Mouse (Mus musculus) cortical plate, adult 2 months (tissue): ENCODE measurements around the gene Ascc3.

ENCODE experiments used
- CTCF ChIP-seq: fragments of 200-500 bp; IDR thresholded peaks from 2 replicates; pipeline ENCODE4 v1.5.1; 2011; ENCODE audit warnings: mild to moderate bottlenecking, control low read depth, low read length; ENCODE audit not compliant: insufficient read depth; ENCODE audit errors: extremely low read depth
- POLR2A ChIP-seq: fragments of 200-500 bp; IDR thresholded peaks from 2 replicates; pipeline ENCODE4 v1.6.1; 2011; ENCODE audit warnings: mild to moderate bottlenecking, low read length, control low read depth; ENCODE audit not compliant: insufficient read depth; ENCODE audit errors: extremely low read depth

DNA sequence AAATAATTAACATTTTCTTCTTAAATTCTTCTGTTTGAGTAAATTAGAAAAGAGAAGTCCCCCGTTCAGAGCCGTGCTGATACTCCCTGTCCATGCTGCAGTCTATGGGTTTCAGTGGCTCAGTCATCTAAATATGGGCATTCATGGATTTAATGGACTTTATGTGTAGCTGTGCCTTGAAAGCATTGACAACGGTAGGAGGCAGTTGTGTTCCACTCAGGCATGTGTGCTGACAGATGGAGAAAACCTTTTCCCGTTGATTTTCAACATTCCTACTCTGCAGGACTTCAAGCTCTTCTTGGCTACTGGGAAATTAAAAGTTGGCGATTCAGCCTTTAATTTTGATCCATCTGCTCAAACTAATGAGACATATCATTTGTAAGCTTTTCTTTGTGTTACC lies 79.0 kb downstream of the Ascc3 start:
- no peak for TF ChIP-seq CTCF
- TF ChIP-seq POLR2A = no peak
